Mouse (Mus musculus) heart, postnatal 0 days (tissue): ENCODE results near the gene Mast4.

Experiments
- CTCF ChIP-seq: IDR thresholded peaks from 2 replicates; pipeline ENCODE4 v1.5.1; 2016; ENCODE audit warnings: antibody characterized with exemption, control low read depth, low read depth
- EP300 ChIP-seq: IDR thresholded peaks from 2 replicates; pipeline ENCODE4 v1.6.1; 2016; ENCODE audit warnings: antibody characterized with exemption, low read depth

GRCm38 (mm10) chr13:103217486-103217885 is 116.8 kb downstream of the Mast4 start:
- TF ChIP-seq EP300 (no peak), CTCF (no peak)
